Mouse (Mus musculus) ovary, postnatal 36 days (tissue): ENCODE data around the gene Mapkapk3.
"Not testable (repeated sequence)": the region's sequence is repeated elsewhere in the genome, so short reads cannot be mapped to it uniquely, and the experiment has no call there.

ENCODE experiments used
- DNase-seq: peaks from one replicate; pipeline ENCODE4 v3.0.0; 2022; ENCODE audit warnings: low spot score, mixed read lengths

Mapkapk3 gene

DNA sequence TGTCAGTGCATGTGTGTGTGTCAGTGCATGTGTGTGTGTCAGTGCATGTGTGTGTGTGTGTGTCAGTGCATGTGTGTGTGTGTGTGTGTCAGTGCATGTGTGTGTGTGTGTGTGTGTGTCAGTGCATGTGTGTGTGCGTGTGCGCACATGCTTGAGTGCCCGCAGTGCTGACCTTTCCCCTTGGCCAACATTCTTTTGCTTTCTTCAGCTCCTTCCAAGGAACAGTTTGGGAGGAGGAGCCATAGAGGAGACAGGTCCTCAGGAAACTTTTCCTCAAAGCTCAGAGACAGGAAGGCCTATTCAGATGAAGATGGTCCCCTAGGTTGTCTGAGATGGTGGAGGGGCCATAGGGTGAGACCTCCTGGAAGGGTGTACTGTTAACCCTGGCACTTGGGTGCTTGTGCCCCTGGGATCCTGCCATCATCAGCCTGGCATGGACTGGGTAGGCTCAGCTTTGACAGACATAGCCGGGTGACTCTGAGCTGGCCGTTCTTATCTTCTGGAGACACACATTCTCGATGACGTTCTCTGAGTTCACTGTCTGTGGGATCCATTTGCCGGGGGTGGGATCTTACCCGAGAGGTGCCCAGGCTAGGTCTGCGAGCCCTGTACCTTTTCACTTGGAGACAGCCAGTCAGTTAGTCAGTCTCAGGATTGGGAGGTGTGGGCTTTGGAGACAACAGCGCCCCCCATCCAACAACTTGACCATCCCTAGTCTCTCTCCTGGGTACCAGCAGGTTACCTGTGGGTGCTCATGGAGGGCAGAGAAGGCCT, 17.6 kb upstream of the Mapkapk3 start:
- no peak for DNase-seq

DNA sequence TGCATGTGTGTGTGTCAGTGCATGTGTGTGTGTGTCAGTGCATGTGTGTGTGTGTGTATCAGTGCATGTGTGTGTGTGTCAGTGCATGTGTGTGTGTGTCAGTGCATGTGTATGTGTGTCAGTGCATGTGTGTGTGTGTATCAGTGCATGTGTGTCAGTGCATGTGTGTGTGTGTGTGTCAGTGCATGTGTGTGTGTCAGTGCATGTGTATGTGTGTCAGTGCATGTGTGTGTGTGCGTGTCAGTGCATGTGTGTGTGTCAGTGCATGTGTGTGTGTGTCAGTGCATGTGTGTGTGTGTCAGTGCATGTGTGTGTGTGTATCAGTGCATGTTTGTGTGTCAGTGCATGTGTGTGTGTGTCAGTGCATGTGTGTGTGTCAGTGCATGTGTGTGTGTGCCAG, 17.0 kb upstream of the Mapkapk3 start:
- not testable (repeated sequence) for DNase-seq

GRCm38 (mm10) chr9:107305601-107306542, 16.2 kb upstream of the Mapkapk3 start:
- DNase-seq = no peak

DNA sequence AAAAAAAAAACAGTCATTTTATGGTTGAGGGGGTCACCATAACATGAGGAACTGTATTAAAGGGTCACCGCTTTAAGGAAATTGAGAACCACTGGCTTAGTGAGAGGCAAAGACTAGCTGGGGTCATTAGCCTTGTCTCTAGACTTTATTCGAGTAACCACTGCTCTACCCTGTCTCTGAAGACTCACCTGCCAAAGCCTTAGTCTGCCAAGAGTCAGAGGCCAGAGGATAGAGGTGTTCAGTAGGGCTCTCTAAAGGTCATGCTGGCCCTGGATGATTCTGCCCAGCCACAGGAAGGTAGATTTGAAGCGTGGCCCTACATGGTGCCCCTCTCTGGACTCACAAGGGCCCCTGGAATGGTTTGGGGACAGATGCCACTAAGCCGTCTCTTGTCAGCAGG, 15.3 kb upstream of the Mapkapk3 start:
- no peak for DNase-seq

- DNase-seq = no peak
Observed at GRCm38 (mm10) chr9:107304383-107304782, 14.7 kb upstream of the Mapkapk3 start.

DNA sequence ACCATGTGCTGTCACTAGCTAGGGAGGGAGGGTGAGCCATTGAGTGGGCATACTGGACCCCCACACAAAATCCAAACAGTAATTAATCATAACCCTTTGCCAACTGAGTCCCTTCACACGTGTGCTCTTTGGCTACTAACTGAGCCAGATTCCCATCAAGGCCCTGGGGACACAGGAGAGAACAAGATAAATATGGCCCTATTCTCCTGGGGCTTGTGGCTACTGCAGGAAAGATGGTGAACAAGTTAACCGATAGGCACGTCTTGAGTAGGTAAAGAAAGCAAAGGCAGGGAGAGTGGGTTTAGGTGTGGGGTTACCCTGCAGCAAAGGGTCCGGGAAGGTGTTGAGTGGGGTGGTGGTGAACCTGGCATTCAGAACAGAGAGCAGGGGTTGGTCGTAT, 14.2 kb upstream of the Mapkapk3 start:
- DNase-seq = no peak

GRCm38 (mm10) chr9:107303121-107303820, 13.6 kb upstream of the Mapkapk3 start:
- no peak for DNase-seq

GRCm38 (mm10) chr9:107302592-107302991, 12.9 kb upstream of the Mapkapk3 start:
- no peak for DNase-seq

DNA sequence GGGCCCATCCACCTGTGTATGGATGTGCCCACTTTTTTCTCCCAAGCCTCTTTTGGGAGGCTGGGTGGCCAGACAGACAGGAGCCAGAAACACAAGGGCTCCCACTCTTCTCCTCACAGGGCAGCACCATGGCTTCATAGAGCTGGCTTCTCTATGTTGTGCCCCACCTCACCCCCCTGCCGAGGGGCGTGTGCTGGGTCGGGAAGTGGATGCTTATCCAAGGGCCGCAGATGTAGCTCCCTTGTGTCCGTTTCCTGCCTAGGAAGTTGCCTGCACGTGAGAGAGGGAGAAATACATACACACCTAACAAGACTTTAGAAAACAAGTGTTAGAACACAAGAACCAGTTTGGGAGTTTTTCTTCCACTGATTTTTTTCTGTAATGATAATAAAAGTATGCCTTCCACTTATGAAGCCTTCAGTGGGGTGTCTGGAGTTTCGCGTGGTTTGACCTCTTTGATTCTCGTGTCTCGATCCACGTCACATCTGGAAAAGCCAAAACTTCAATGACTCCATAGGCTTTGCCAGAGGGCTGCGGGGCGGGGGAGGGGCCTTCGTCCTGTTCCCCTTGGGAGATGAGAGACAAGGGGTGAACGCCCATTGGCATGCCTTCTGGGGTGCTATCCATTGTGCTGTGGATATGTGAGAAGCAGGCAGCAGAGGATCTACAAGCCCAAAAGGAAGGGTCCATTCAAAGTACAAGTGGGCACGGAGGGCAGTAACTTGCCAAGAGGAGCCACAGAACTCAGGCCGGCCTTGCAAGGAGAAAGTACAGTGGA, 12.1 kb upstream of the Mapkapk3 start:
- DNase-seq = no peak

DNA sequence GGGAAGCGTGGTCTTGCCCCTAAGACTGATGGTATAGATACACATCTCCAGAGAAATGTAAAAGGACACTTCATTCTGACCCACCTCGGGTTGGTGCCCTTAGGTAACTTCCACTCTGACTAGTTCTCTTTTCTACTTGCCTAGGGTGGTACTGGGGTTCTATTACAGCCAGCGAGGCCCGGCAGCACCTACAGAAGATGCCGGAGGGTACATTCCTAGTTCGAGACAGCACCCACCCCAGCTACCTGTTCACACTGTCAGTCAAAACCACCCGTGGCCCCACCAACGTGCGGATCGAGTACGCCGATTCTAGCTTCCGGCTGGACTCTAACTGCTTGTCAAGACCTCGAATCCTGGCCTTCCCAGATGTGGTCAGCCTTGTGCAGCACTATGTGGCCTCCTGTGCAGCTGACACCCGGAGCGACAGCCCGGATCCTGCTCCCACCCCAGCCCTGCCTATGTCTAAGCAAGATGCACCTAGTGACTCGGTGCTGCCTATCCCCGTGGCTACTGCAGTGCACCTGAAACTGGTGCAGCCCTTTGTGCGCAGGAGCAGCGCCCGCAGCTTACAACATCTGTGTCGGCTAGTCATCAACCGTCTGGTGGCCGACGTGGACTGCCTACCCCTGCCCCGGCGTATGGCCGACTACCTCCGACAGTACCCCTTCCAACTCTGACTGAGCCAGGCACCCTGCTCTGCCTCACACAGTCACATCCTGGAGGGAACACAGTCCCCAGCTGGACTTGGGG, 10.7 kb upstream of the Mapkapk3 start:
- no peak for DNase-seq

DNA sequence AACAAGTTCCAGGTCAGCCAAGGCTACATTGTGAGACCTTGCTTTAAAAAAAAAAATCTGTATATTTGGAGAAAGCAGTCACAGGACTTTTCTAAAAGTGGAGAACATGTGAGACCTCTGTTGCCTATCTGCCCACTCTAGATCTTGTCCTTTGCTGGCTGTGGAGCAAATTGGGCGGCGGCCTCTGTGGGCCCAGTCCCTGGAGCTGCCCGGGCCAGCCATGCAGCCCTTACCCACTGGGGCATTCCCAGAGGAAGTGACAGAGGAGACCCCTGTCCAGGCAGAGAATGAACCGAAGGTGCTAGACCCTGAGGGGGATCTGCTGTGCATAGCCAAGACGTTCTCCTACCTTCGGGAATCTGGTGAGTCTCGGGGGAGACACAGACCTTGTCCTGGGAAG, 10.1 kb upstream of the Mapkapk3 start:
- no peak for DNase-seq

DNA sequence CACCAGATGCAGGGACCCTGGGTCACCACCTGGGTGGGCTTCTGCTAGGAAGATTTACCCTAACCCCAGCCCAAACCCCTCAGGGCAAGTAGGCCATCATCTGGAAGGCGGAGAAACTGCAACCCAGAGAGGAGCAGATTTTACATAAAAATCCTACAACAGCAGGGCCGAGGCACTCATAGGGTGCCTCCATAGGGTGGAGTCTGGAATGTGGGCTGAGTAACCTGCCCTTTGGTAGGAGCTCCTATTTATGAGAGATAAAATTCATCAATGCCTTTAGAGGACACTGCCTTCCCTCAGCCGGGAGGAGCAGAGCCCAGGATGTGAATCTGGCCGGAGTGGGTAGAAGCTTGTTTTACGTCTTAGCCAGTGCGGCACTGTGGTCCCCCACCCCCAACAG, 9.2 kb upstream of the Mapkapk3 start:
- DNase-seq = no peak

DNA sequence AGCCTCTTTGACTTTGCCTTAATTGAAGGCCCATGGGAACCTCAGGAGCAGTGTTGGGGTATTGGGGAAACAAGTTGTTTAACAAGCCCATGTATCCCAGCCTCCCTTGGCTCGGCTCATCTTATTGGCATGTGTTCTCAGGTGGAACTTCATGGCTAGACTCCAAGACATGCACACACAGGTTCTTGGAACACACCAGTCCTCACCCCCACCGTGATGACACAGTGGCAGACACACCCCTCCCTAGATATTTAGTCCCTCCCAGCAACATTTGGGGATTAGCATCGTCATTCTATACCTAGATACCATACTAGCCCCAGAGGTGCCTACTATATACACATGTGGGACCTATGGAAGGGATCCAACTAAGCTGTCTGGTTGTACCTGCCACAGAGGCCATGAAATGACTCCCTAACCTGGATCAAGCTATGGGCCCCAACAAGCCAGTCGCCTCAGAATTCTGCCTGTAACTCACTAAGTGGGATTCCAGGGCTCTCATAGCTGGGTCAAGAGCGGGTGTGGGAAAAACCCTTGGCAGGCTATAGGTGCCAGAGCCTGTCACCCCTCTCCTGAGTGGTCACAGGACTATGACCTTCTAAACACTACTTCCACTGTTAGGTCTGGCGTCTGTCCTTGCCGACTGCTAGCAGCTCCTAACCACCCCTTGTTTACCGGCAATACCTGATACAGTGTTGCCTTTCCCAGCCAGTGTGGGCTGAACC, 8.5 kb upstream of the Mapkapk3 start:
- no peak for DNase-seq

GRCm38 (mm10) chr9:107297658-107298057, 8.0 kb upstream of the Mapkapk3 start:
- DNase-seq = no peak

DNA sequence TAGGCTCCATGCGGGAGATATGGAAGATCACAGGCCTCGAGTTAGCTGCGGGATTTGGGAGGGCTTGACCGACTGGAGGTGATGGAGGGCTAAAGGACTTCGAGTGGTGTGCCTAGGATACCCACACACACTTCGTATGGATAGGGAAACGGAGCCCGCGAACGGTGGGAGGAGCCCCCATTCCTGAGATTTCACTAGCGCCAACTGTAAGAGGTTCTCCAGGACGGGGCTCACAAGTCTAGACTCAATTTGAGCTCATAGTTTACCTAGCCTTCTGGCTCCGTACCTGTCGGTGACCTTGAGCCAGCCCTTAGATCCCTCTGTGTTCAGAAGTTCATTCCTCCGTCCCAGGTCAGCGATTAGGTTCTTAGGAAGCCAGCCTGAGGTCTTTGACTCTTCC, 7.4 kb upstream of the Mapkapk3 start:
- no peak for DNase-seq

GRCm38 (mm10) chr9:107296501-107296965, 6.9 kb upstream of the Mapkapk3 start:
- DNase-seq = peak; percentile 90

DNA sequence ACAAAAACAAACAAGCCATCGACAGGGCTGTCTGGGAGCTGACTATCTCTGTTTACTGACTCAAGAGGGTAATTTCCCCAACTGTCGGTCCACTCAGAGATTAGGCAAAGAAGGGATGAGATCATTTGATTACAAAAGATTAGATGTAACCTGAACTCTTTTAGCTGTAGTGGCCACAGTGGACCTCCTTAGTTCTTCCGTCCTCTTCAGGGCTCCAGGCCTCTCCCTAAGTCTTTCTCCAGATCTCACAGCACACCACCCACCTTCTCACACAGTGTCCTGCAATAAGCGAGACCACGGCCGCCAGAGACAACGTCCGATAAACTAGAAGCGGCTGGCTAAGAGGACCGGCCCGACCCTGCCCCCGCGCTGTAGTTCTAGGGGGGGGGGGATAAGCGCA, 6.4 kb upstream of the Mapkapk3 start:
- DNase-seq = no peak

GRCm38 (mm10) chr9:107296016-107296040, 6.2 kb upstream of the Mapkapk3 start, which contains the start of gene Cish:
TSS of gene Cish (plus strand) at chr9:107296026.
- DNase-seq = no peak

- no peak for DNase-seq
Observed at GRCm38 (mm10) chr9:107295616-107296015, 5.9 kb upstream of the Mapkapk3 start.

DNA sequence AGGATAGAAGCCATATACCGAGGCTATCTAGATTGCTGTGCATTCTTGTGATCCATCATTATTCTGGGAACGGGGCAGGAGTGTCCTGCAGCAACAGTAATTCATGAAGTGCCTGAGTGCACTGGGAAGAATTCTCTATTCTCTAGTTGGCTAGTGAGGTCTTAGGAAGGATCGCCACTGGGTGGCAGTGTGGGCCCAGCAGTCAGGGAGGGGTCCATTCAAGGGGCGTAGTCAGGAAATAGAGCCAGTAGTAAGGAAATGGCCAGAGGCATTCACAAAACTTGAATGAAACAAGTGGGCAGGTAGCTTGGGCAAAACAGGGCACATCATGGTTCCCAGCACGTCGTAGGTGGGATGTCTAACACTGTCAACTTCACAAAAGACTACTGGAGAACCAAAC, 4.6 kb upstream of the Mapkapk3 start:
- peak; percentile 81 for DNase-seq

DNA sequence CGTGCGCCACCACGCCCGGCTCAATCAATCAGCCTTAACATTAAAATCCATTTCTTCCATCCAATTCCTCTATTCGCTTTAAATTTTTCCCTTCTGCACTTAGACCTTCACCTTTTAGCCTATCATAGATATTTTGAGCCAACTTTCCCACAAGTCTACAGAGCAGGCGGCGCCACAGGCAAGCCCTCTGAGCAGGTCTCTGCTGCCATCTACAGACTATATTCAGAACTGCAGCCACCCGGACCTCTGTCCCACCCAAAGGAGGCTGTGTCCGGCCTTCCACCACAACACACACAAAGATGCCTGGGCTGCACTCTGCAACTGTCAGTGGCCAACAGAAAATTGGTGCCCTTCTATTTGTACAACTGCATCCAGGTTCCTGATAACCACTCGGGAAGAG, 1.2 kb upstream of the Mapkapk3 start:
- DNase-seq = peak; percentile 78
